Mouse (Mus musculus): ENCODE results near the gene Tmem151a.

The Tmem151a gene

DNA sequence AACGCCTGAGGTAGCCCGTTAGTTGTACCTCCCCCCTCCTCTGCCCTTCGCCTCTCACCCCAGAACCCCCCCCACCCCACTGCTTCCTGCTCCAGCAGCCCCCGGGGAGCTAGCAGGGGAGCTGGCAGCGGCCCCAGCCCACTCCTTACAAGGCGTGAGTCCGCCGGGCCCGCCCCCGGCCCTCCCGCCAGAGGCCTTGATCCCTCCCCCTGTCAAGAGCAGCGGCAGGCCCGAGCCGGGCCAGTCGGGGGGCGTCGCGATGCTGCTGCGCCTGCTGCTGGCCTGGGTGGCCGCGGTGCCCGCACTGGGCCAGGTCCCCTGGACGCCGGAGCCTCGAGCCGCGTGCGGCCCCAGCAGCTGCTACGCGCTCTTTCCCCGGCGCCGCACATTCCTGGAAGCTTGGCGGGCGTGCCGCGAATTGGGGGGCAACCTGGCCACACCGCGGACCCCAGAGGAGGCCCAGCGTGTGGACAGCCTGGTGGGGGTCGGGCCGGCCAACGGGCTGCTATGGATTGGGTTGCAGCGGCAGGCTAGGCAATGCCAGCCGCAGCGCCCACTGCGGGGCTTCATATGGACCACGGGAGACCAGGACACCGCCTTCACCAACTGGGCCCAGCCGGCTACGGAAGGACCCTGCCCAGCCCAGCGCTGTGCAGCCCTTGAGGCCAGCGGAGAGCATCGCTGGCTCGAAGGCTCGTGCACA is 17.3 kb downstream of the Tmem151a start, which contains the start of gene Cd248:
Gene Cd248 (plus strand): TSS at position 212 of the 703 bp plus-strand sequence.
- DNase-seq (ENCODE audit: low read depth, low spot score): no peak

DNA sequence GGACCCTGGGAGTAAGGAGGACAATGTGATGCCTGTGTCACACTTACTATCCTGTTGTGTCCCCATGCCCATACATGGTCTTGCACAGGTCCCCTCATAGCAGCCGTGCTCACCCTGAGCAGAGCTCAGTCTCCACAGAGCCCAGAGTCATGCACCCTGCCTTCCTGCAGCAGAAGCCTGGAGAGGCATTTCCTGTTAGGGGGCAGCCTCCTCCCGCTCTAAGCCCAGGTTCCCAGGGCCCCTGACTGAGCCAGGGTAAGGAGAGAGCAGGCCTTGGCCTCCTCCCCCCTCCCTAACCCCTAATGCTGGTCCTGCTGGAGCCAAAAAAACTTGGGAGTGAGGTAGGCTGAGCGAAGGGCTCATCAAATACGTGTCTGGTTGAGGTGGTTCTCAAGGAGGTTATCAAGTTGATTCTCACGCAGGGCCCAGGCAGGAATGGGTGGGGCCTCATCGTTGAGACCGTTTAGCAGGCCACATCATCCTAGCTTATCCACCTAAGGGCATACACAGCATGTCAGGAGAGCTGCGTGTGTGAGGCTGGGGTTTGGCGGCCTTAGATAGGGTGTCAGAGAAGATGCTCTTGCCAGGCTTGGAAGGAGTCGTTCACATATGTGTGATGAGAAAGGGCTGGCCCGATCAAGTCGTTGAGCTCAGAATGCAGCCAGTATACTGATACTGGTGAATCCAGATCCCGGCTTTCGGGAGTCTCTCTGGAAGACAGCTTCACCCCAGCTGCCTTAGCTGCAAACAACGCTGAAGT is 18.1 kb downstream of the Tmem151a start:
- DNase-seq (ENCODE audit: low read depth, low spot score): no peak

DNA sequence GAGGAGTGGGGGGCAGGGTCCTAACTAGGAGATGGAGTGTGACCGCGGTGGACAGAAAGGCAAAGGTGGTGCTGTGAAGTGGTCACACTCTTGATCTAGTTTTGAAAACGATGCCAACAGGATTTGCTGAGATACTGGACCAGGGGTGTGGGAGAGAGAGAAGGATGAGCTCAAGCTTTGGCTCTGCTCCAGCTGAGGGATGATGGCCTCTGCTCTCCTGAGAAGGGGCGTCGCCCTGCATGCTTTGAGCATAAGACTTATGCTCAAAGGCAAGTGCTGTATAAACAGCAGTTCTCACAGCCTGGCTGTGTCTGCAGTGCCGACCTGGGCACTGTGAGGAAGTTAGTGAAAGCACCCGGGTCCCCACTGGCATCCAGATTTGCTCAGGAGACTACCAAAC is 20.2 kb downstream of the Tmem151a start:
- no peak for DNase-seq (ENCODE audit: low read depth, low spot score)

DNA sequence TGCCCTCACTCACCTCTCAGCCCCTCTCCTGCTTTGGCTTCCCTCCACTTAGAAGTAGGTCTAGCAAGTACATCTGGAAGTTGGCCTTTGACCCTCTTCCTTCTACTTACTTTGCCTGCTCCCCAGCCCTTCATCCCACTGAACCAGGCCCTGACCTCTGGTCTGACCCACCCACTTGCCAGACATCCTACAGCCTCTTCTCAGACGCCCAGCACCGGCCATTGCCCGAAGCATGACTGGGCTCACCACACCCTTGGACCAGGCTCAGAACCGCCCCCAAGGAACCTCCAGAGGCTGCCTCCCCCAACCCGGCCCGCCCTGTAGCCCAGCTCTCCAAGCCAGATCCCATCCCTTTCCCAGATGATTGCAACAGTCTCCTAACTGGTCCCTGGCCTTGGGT is 22.9 kb downstream of the Tmem151a start:
- DNase-seq (ENCODE audit: low read depth, low spot score): no peak

DNA sequence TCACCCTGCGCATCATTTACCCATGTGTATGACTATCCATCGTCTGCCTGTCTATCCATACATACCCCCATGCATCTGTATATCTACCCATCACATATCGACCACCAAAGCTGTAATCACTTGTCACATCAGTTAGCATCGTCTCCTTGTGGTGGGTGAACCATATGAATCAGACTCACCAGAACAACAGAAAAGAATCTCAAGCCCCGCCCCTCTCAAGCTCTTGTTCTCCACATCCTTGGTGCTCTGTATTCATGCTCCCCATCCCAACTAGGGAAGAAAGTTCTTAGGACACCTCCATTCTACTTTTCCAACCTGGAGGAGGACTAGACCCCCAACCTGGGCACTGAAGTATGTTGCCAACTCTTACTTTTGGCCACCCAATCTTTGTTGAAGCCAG is 23.3 kb downstream of the Tmem151a start:
- no peak for DNase-seq (ENCODE audit: low read depth, low spot score)

DNA sequence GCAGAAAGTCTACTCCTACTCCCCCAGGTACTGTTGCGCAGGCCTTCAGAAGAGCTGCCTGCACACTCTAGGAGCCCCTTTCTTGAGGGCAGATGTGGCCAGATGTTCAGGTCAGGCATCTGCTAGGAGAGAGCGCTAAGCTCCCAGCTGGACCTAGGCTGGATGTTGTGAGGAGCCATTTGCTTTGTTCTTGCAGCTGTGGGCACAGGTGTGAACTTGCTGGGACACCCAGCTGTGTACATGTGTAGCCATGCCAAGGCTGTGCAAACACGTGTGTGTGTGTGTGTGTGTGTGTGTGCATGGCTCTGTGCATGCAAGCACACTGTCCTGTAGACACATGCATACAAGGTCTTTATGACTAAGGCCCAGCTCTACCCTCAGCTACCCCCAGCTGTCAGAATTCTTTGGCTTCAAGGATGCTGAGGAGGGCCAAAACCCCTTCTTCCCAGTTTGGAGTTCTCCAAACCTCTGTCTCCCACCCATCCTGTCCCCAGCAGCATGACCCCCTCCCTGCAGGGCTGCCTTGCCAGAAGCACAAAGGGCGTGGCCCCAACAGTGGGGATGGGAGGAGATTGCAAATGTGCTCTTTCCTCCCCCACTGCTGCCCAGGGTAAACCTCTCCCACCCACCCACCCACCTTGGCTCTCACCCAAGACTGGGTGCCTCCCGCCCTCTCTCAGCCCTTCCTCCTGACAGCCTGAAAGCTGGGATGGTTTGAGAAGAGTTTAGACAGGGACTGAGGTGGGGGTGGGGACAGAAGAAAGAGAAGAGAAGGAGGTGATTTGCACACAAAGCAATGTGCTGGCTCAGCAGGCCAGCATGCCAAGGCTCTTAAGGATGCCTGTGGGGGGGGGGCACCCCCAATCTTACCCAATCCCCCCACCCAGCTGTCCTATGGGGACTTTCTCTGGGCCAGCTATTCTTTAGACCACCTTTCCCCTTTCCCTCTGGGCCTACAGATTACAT is 24.7 kb downstream of the Tmem151a start:
- no peak for DNase-seq (ENCODE audit: low read depth, low spot score)

DNA sequence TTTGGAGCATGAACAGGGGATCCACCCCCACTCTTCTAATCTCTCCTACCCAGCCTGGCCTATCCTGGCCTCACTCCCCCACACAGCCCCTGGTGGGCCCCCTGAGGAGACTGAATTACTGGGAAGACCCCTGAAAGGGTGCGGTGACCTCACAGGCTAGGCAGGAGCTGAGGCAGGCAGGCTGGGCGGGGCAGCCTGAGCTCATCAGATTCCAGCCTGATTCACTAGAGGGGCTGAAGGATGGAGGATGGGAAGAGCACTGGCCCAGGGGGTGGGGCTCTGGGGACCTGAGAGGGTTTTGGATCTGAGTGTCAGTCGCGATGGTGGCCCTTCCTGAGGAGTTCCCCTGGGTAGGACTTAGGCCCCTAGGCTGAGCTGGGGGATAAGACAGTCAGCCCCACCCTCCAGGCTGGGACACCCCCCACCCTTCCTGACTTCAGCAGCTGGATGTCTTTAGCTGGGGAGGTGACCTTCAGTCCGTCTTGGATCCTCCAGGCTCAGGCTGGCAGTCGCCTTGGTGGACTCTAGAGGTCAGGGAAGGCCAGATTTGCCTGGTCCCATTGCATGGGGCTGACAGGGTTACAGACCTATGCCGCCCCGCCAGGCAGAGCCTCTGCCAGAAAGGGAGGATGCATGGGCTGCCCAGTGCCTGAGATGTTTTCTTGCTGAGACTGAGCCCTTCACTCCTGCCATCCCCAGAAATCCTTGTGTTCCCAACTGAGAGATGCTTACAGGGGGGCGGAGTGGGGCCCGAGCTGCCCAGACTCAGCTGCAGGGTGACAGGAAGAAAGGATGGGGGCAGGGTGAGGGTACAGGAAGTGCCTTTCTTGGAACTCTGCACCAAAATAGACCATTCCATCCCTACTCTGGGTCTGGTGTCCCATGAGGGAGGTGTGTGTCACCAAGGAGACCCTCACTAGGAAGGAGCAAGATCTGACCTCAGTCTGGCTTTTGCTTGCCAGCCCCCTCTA is 26.2 kb downstream of the Tmem151a start:
- DNase-seq (ENCODE audit: low read depth, low spot score): no peak

DNA sequence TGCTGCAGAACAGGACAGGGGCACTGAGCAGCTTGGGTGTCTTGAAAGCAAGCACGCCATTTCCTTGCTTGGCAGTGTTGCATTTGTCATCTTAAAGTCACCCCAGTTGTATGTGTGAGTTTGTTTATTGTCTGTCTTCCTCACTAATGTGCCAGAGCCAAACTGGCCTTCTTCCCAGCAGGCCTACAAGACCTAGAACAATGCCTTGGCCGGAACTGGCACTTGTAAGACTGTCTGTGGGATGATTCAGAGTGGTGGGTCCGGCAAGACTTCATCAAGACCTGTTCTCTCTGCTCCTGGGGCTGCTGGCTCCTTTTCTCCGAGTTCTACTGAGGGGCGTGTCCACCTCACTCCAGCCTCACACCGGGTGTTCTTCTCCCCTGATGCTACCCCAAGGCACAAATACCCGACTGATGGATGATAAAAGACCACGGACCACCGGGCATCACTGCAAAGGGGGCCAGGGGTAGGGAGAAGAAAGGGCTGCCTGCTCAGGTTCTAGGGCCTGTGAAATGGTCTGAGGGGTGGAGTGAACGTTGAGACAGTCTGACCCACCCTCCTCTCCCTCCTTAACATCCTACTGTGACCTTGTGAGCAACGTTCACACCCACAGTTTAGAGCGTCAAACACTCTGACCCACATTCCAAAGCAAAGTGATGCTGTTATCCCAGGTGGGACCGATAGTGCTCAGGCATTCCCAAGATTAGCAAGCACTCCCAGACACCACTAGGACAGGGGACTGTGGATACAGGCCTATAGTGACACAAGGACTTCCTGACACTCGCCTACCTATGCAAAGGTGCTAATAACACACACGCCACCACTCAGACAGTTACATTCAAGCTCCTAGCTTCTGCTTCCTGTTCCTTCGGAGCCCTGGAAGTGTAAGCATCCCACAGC is 27.2 kb downstream of the Tmem151a start:
- no peak for DNase-seq (ENCODE audit: low read depth, low spot score)

DNA sequence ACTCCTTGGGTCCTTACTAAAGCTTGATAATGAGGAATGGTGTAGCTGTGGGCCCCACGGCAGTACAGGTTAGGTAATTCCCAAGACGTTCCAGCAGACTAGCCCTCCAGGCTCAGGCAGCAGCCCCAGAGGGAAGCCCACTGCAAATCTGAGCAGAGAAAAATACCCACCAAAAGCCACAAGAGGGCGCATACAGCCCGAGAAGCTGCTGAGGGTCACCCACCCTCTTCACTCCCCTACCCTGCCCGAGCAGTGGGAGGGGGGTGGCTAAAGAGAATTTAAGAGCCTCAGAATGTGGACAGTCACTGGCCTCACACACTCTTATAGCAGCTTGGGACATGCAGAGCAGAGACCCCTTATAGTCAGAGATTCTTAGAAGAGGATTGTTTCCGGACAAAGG is 29.1 kb downstream of the Tmem151a start:
- DNase-seq (ENCODE audit: low read depth, low spot score): no peak

DNA sequence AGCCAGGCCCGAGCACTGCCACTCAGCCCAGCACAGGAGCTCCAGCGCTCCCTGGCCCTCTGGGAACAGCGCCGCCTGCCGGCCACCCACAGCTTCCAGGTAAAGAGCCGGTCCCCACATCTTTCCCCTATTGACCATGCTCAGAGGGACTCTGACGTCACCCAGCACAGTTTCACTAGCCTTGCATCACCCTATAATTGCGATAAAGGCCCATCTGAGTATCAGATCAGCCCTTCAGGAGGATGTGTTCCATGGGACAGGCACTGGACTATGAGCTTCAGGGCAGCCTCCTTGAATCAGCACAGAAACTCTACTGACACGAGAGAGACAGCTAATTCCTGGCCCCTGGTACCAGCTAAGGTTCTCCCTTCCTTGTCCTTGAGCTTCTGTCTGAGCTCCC is 31.4 kb downstream of the Tmem151a start:
- no peak for DNase-seq (ENCODE audit: low read depth, low spot score)

DNA sequence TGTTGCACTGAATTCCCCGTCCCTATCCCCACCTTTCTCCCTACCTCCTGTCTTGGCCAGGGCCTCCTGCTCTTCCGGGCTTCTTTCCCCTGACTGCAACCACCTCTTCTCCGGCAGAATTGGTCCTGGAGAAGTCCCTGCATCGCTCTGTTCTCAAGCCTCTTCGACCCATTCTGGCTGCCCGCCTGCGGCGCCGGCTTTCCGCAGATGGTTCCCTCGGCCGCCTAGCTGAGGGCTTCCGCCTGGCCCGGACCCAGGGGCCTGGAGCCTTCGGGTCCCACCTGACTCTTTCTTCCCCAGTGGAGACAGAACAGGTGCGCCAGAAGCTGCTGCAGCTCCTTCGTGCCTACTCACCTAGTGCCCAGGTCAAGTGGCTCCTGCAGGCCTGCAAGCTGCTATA is 32.5 kb downstream of the Tmem151a start:
- no peak for DNase-seq (ENCODE audit: low read depth, low spot score)

DNA sequence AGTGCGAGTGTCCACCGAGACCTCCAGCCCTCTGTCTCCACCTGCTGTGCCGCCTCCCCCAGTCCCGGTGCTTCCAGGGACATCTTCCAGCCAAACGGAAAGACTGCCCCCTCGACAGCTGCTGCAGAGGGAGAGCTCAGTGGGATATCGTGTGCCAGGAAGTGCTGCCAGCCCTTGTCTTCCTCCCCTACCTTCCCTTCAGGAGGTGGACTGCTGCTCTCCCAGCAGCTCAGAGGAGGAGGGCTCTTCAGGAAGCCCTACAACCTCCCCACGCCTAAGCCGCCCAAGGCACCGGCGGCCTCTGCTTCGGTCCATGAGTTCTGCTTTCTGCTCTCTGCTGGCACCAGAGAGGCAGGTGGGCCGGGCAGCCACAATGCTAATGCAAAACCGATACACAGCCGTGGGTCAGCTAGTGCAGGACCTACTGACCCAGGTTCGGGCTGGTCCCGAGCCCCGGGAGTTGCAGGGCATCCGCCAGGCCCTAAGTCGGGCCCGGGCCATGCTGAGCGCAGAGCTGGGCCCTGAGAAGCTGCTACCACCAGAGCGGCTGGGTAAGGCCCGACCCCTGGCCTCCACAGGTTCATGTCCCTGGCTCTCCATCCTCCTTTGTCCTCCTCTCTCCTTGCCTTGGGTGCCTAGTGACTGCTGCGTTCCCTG is 33.0 kb downstream of the Tmem151a start:
- no peak for DNase-seq (ENCODE audit: low read depth, low spot score)

DNA sequence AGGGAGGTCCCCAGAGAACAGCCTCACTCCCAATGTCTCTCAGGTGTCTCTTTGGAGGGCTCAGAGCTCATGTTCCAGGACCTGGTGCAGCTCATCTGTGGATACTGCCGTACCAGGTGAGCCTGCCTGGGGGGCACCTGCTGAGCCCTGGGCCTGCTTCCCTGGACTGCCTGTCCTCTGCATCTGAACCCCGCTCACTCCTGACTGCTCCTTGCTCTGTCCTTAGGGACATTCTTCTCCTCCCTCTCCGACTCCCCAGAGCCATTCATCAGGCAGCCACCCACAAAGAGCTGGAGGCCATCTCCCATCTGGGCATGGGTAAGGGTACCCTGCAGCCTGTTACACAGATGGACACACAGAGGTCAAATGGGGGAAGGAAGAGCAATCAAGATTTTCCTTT is 33.8 kb downstream of the Tmem151a start:
- DNase-seq (ENCODE audit: low read depth, low spot score): no peak

DNA sequence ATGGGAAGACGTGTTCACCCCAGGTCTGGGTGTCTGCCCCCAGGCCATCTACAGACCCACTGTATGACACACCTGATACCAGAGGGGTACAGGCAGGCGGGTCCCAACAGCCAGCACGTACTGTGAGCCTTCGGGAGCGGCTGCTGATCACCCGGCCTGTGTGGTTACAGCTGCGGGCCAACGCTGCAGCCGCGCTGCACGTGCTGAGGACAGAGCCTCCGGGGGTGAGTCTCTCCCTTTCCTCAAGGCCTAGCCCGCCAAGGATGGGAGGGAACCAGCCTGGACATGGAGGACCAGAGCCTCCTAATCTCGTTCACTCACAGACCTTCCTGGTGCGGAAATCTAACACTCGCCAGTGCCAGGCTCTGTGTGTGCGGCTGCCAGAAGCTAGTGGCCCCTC is 34.3 kb downstream of the Tmem151a start:
- DNase-seq (ENCODE audit: low read depth, low spot score): no peak

DNA sequence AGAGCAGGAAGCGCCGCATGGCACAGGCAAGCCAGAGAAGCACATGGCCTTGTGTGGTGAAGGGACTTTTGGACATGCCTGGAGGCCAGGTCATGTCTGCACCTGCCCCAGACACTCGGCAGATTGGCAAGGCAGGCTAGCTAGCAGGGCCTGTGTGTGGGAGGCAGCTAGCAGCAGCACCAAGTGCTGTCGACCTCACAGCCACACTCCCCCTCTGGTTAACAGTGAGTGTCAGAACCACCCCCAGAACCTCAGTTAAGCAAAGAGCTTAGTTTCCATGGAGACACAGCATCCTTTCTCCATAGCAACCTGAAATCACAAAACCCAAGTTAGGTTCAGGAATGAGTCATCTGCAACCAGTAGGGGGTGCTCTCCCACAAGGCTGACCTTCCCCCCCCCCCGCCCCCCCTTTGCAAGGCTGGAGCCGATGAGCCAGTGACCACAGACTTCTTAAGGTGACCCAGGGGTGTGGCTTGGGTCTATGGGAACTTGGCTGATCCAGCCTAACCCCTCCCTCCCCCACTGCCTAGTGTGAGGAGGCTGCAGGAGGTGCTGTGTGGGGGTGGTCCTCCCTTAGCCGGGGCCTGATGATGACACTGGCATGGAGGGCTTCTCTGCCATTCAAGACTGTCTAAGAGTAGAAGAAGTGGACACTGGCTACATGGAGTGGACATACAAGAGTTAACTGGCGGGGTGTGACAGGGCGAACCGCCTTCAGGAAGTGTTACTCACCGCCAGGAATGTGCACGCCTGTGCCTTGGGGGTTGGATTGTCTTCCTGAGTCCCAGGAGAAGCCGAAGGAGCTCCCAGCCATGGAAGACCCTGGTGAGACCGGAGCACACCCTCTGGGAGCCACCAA is 35.1 kb downstream of the Tmem151a start, which contains the start of gene Rin1:
Gene Rin1 (plus strand): TSS at position 435 of the 859 bp plus-strand sequence.
- no peak for DNase-seq (ENCODE audit: low read depth, low spot score)

DNA sequence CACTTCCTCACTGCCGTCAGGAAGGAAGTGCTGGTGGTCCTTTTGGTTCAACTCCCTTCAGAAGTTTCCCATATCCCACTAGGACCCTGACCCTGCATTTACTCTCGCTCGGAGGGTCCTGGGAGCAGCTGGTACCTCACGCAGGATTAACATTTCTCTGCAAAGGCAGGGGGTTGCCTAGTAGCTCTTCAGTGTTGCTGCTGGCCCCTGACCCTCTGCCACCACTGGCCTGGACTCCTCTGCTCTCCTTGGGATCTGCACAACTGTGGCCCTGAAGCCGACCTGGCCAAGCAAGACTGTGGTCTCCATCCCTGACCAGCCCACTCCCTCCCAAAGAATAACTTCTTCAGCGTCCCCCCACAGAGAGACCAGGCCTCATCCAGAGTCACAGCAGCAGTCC is 36.0 kb downstream of the Tmem151a start:
- no peak for DNase-seq (ENCODE audit: low read depth, low spot score)

DNA sequence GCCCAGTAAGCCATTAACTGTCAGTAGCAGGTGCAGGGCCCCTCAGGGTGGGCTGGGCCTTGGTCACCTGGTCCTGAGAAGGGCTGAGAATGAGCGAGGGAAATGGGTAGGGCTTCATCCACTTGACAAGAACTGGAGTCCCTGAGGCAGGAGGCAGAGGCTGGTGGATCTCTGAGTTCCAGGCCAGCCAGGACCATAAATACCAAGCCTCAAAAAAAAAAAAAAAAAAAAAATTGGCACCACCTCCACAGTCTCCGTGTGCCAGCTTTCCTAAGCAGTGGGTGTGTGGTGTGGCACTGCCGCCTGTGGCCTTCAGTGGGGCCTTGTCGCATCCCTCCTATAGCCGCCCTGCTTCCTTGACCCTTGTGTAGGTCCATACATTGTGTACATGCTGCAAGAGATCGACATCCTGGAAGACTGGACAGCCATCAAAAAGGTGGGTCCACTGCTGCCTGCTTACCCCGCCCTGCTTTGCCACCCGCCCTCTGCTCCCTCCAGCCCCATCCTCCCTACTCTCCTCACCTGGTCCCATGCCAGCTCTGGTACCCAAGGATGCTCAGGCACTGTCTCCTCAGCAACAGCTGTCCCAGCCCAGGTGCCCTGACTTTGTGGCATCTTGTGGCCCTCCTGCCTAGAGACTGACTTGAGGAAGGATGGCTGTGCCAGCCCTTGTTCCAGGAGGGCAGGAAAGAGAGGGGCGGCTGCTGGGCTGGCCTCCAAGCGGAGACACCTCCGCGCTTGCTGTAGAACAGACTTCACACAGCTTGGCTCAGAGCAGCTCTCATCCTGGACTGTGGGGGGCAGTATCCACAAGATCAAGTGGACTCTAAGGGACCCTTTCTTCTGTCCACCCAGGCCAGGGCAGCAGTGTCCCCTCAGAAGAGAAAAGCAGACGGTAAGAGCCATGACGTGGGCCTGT is 36.9 kb downstream of the Tmem151a start:
- DNase-seq (ENCODE audit: low read depth, low spot score): no peak

Measured in WW6 (cell line).